Mouse (Mus musculus): ENCODE results near the gene C2cd4a. TPM values are rescaled to one million over a fixed set of nuclear protein-coding genes. Genes with fewer than 3 reads are reported as not detected.
A peak's percentile ranks its signal among the peaks of the same experiment; 100 is the strongest.

The C2cd4a gene
- polyA plus RNA-seq, 1 experiment: not detected

- Histone ChIP-seq H3K27ac (ENCODE audit: insufficient read depth, low read depth, low read length) (peak within 1 kb of the TSS; percentile 94), H3K4me3 (ENCODE audit: insufficient read depth, low read length) (peak within 1 kb of the TSS; percentile 97), H3K4me1 (ENCODE audit: control insufficient read depth, insufficient read depth, low read length) (peaks cover 42% of the 10 kb centered on the region)
- TF ChIP-seq CTCF (IDR thresholded peaks at IDR 0.05; ENCODE audit: low read depth, low read length) (no peak), POLR2A (IDR thresholded peaks at IDR 0.05; ENCODE audit: borderline replicate concordance, low read depth, low read length) (no peak)
Observed at GRCm38 (mm10) chr9:67839981-67840859, 8.1 kb upstream of the C2cd4a start, which contains the start of gene Vps13c. Vps13c (plus strand) TSS chr9:67840396.

- Histone ChIP-seq H3K4me1 (ENCODE audit: control insufficient read depth, insufficient read depth, low read length) (peaks cover 26% of the 10 kb centered on the region), H3K4me3 (ENCODE audit: insufficient read depth, low read length) (no peak overlapping the region), H3K27ac (ENCODE audit: insufficient read depth, low read depth, low read length) (no peak overlapping the region)
- TF ChIP-seq CTCF (IDR thresholded peaks at IDR 0.05; ENCODE audit: low read depth, low read length) (no peak), POLR2A (IDR thresholded peaks at IDR 0.05; ENCODE audit: borderline replicate concordance, low read depth, low read length) (no peak)
Observed at GRCm38 (mm10) chr9:67837311-67837710, 5.2 kb upstream of the C2cd4a start.

GRCm38 (mm10) chr9:67834535-67834934, 2.4 kb upstream of the C2cd4a start:
- no peak overlapping the region for H3K27ac ChIP-seq (ENCODE audit: insufficient read depth, low read depth, low read length)
- H3K4me1 ChIP-seq (ENCODE audit: control insufficient read depth, insufficient read depth, low read length): peaks cover 16% of the 10 kb centered on the region
- TF ChIP-seq CTCF (IDR thresholded peaks at IDR 0.05; ENCODE audit: low read depth, low read length) (no peak), POLR2A (IDR thresholded peaks at IDR 0.05; ENCODE audit: borderline replicate concordance, low read depth, low read length) (no peak)
- no peak overlapping the region for H3K4me3 ChIP-seq (ENCODE audit: insufficient read depth, low read length)

- TF ChIP-seq POLR2A (IDR thresholded peaks at IDR 0.05; ENCODE audit: borderline replicate concordance, low read depth, low read length) (no peak), CTCF (IDR thresholded peaks at IDR 0.05; ENCODE audit: low read depth, low read length) (no peak)
- Histone ChIP-seq H3K4me1 (ENCODE audit: control insufficient read depth, insufficient read depth, low read length) (no peaks in the 10 kb centered on the region), H3K27ac (ENCODE audit: insufficient read depth, low read depth, low read length) (no peak overlapping the region), H3K4me3 (ENCODE audit: insufficient read depth, low read length) (peak overlapping the region; percentile 63)
Observed at GRCm38 (mm10) chr9:67831359-67832045, 628 bp downstream of the C2cd4a start.

GRCm38 (mm10) chr9:67830411-67831358, 1.4 kb downstream of the C2cd4a start:
- TF ChIP-seq CTCF (IDR thresholded peaks at IDR 0.05; ENCODE audit: low read depth, low read length): no peak
- no peak for TF ChIP-seq POLR2A (IDR thresholded peaks at IDR 0.05; ENCODE audit: borderline replicate concordance, low read depth, low read length)
- Histone ChIP-seq H3K27ac (ENCODE audit: insufficient read depth, low read depth, low read length) (no peak overlapping the region), H3K4me3 (ENCODE audit: insufficient read depth, low read length) (peak overlapping the region; percentile 63), H3K4me1 (ENCODE audit: control insufficient read depth, insufficient read depth, low read length) (no peaks in the 10 kb centered on the region)

GRCm38 (mm10) chr9:67828182-67828581, 3.9 kb downstream of the C2cd4a start:
- no peak overlapping the region for H3K4me3 ChIP-seq (ENCODE audit: insufficient read depth, low read length)
- H3K4me1 ChIP-seq (ENCODE audit: control insufficient read depth, insufficient read depth, low read length): no peaks in the 10 kb centered on the region
- H3K27ac ChIP-seq (ENCODE audit: insufficient read depth, low read depth, low read length): no peak overlapping the region
- TF ChIP-seq POLR2A (IDR thresholded peaks at IDR 0.05; ENCODE audit: borderline replicate concordance, low read depth, low read length) (no peak), CTCF (IDR thresholded peaks at IDR 0.05; ENCODE audit: low read depth, low read length) (no peak)

- Histone ChIP-seq H3K4me3 (ENCODE audit: insufficient read depth, low read length) (no peak overlapping the region), H3K4me1 (ENCODE audit: control insufficient read depth, insufficient read depth, low read length) (no peaks in the 10 kb centered on the region), H3K27ac (ENCODE audit: insufficient read depth, low read depth, low read length) (no peak overlapping the region)
- TF ChIP-seq POLR2A (IDR thresholded peaks at IDR 0.05; ENCODE audit: borderline replicate concordance, low read depth, low read length): no peak
- no peak for TF ChIP-seq CTCF (IDR thresholded peaks at IDR 0.05; ENCODE audit: low read depth, low read length)
Observed at GRCm38 (mm10) chr9:67825527-67825926, 6.6 kb downstream of the C2cd4a start.

GRCm38 (mm10) chr9:67823131-67823530, 9.0 kb downstream of the C2cd4a start:
- no peak for TF ChIP-seq CTCF (IDR thresholded peaks at IDR 0.05; ENCODE audit: low read depth, low read length)
- no peak for TF ChIP-seq POLR2A (IDR thresholded peaks at IDR 0.05; ENCODE audit: borderline replicate concordance, low read depth, low read length)
- Histone ChIP-seq H3K27ac (ENCODE audit: insufficient read depth, low read depth, low read length) (no peak overlapping the region), H3K4me3 (ENCODE audit: insufficient read depth, low read length) (no peak overlapping the region), H3K4me1 (ENCODE audit: control insufficient read depth, insufficient read depth, low read length) (no peaks in the 10 kb centered on the region)

GRCm38 (mm10) chr9:67818668-67818950, 13.5 kb downstream of the C2cd4a start:
- Histone ChIP-seq H3K27ac (ENCODE audit: insufficient read depth, low read depth, low read length) (no peak overlapping the region), H3K4me1 (ENCODE audit: control insufficient read depth, insufficient read depth, low read length) (peaks cover 9% of the 10 kb centered on the region), H3K4me3 (ENCODE audit: insufficient read depth, low read length) (no peak overlapping the region)
- TF ChIP-seq POLR2A (IDR thresholded peaks at IDR 0.05; ENCODE audit: borderline replicate concordance, low read depth, low read length) (no peak), CTCF (IDR thresholded peaks at IDR 0.05; ENCODE audit: low read depth, low read length) (no peak)
